Mouse (Mus musculus): ENCODE data around the gene Sugt1. TPM values are rescaled to one million over a fixed set of nuclear protein-coding genes. Genes with fewer than 3 reads are reported as not detected.
A peak's percentile ranks its signal among the peaks of the same experiment; 100 is the strongest.

Gene Sugt1
- polyA plus RNA-seq, 1 experiment from 2014 or later, result 98.9 TPM

DNA sequence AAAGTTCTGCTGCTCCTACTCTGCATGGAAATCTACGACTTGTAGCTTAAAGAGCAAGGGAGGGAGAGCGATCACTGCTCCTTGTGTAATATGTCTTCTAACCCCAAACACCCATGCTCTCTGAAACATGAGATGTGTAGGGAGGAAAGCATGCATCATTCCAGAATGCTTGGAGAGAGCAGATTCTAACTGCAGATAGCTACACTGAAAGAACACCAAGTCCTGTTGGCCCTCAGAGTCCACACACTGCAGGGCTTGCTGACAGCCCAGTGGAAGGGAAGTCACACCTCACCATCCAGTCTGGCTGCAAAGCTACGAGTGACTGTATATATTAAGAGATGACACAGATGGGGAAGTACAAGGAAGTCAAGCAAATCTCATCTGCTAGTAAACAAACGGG lies 65.2 kb downstream of the Sugt1 start:
- Histone ChIP-seq H3K9me3 (replicated peaks) (no peaks in the 10 kb centered on the region), H3K27ac (ENCODE audit: poor library complexity, severe bottlenecking) (no peak overlapping the region), H3K36me3 (no peaks in the 10 kb centered on the region), H3K4me3 (no peak overlapping the region), H3K4me2 (no peak overlapping the region), H3K9ac (no peak overlapping the region), H3K27me3 (replicated peaks) (no peaks in the 10 kb centered on the region), H3K4me1 (replicated peaks) (no peaks in the 10 kb centered on the region)
- WGBS, result 62% methylated on average over 4 of the region's 4 CpGs
- no peak for ATAC-seq (ENCODE audit: insufficient number of reproducible peaks, low FRiP score)

DNA sequence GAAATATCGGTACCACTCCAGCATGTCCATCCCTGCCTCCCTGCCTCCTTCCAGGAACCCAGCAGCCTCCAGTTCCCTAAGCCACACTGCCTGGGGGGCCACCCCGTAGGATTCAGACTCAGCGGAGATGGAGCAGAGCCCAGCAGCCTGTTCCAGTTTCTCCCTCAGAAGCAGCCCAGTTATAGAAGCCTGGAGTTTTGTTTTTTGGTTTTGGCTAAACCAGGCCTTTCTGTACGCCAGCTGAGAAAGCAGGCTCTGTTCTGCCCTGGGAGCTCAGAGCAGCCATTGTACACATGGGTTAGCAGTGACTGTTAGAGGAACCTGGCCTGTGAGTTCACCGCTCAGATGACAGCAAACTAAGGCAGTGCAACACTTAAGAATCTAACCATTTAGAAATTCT lies 70.8 kb downstream of the Sugt1 start:
- 66% methylated on average over 5 of the region's 5 CpGs for WGBS
- Histone ChIP-seq H3K9ac (no peak overlapping the region), H3K4me3 (no peak overlapping the region), H3K27me3 (replicated peaks) (peaks cover 16% of the 10 kb centered on the region), H3K36me3 (no peaks in the 10 kb centered on the region), H3K4me2 (no peak overlapping the region), H3K9me3 (replicated peaks) (no peaks in the 10 kb centered on the region), H3K4me1 (replicated peaks) (peaks cover 4% of the 10 kb centered on the region), H3K27ac (ENCODE audit: poor library complexity, severe bottlenecking) (no peak overlapping the region)
- ATAC-seq (ENCODE audit: insufficient number of reproducible peaks, low FRiP score), result no peak

DNA sequence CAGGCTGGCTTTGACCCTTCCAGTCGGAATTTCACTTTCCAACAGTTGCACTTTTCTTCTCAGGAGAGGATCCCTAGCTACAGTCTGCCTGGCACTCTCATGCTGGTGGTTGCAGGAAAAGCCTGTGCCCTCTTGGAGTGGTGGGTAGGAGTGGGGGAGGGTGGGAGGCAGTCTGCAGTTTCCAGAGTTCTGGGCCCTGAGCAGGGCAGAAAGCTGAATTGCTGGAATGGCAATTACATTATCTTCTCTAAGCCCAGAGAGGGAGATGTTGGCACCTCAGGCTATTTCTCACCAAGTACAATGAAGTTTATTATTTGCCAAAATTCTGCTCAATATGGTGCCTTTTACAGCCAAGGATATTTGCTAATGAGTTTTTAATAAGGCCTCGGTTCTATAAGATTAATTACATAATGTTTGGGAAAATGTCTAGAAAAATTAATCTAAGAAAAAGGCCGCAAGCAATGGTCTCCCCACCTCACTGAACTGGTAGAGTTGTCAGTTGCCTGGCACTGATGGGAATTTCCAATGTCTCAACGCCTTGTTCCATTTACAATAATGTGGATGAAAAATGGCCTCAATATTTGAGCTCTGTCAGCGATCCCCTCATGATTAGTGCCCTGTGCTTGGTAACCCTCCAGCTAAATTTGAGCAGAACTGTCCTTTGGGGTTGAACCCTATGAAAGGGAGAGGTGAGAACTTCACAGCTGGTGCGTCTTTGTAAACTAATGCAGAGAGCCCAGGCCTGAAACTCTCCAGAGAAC lies 71.4 kb downstream of the Sugt1 start:
- H3K4me3 ChIP-seq, result no peak overlapping the region
- 71% methylated on average over 6 of the region's 6 CpGs for WGBS
- no peak for ATAC-seq (ENCODE audit: insufficient number of reproducible peaks, low FRiP score)
- no peaks in the 10 kb centered on the region for H3K36me3 ChIP-seq
- H3K27ac ChIP-seq (ENCODE audit: poor library complexity, severe bottlenecking), result no peak overlapping the region
- H3K27me3 ChIP-seq (replicated peaks), result peaks cover 16% of the 10 kb centered on the region
- no peak overlapping the region for H3K4me2 ChIP-seq
- H3K4me1 ChIP-seq (replicated peaks), result peaks cover 4% of the 10 kb centered on the region
- no peak overlapping the region for H3K9ac ChIP-seq
- no peaks in the 10 kb centered on the region for H3K9me3 ChIP-seq (replicated peaks)

DNA sequence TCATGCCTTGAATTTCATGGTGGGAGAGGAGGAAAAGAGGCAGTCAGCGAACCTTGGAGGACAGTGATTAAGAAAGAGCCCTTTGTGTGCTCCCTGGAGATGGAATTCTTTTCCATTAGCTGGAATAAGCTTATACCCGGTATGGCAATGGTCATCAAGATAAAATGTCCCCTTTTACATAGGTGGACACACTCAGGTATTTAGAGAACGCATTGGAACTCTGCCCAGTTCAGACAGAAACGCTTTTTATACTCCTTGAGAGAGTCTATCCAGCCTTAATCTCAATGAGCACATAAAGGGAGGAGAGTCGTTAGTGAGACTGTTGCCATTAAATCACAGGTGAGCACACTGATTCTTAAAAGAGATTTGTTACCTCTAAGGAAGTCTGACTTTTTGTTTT lies 73.0 kb downstream of the Sugt1 start:
- no peaks in the 10 kb centered on the region for H3K36me3 ChIP-seq
- no peak overlapping the region for H3K4me2 ChIP-seq
- ATAC-seq (ENCODE audit: insufficient number of reproducible peaks, low FRiP score), result no peak
- peaks cover 4% of the 10 kb centered on the region for H3K4me1 ChIP-seq (replicated peaks)
- H3K27me3 ChIP-seq (replicated peaks), result peaks cover 16% of the 10 kb centered on the region
- H3K4me3 ChIP-seq, result no peak overlapping the region
- WGBS, result 50% methylated on average over 5 of the region's 5 CpGs
- no peak overlapping the region for H3K27ac ChIP-seq (ENCODE audit: poor library complexity, severe bottlenecking)
- H3K9me3 ChIP-seq (replicated peaks), result no peaks in the 10 kb centered on the region
- H3K9ac ChIP-seq, result no peak overlapping the region

DNA sequence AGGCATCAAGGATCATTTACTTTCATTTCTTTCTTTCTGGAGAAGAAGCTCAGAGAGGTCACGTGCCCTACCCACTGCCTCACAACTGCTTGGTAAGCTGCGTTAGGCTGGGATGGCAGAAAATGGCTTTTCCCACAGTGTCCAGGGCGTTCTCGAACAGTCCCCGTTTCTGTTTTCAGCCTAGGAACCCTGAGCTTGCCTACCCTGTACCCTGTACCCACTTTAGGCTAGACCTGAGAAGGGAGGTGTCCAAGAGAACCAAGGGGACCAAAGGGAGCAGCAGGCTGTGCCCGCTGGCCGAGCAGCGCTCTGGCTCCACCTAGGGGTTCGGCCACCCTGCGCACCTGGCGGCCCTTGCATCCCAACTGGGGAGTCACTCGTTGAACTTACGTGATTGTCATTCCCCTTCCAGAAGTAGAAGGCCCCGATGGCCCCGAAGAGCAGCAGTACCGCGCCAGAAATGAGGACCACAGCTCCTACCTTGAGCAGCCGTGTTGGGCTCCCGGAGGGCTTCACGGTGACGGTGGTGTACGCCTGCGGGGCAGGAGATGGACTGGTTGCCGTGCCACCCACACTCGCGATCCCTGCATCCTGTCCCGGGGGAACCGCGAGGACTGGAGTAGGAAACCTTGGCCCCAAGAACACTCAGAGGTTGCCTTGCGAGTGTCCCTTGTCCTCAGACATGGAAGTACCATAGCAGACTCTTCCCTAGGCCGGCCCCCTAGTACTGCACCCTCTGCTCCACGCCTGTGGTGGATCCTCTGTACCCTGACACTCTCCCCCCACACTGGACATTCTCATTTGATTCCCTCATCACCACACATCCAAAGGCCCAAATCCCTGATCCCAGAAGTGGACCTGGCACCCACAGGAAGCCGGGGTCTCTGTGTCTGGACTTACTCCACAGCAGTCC lies 73.8 kb downstream of the Sugt1 start:
- Histone ChIP-seq H3K27ac (ENCODE audit: poor library complexity, severe bottlenecking) (no peak overlapping the region), H3K9ac (no peak overlapping the region)

DNA sequence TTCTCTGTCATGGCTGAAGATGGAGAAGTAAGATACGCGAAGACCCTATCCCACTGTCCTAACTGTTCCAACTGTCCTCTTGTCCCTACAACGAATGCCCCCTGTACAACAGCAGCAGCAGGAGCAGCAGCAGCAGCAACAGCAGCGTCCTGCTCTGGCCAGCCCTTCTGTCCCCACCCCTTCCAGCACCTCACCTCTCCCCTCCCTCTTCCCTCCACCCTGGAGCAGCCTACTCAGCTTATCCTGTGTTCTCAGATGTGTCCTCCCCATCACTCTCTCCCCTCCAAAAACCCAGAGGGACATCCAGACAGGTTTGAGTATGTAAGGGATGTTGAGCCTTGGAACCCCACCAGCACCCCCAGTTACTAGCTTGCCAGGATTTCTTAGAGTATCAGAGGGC lies 74.5 kb downstream of the Sugt1 start, which contains the start of gene Cnmd:
TSS of gene Cnmd (minus strand) at position 170 of the 400 bp plus-strand sequence.
- Histone ChIP-seq H3K4me1 (replicated peaks) (peaks cover 4% of the 10 kb centered on the region), H3K27me3 (replicated peaks) (peaks cover 16% of the 10 kb centered on the region), H3K4me2 (peak within 1 kb of the TSS; percentile 68), H3K36me3 (no peaks in the 10 kb centered on the region), H3K9ac (no peak within 1 kb of the TSS), H3K4me3 (peak within 1 kb of the TSS; percentile 35), H3K27ac (ENCODE audit: poor library complexity, severe bottlenecking) (no peak within 1 kb of the TSS), H3K9me3 (replicated peaks) (no peaks in the 10 kb centered on the region)
- ATAC-seq (ENCODE audit: insufficient number of reproducible peaks, low FRiP score), result 0 out of 2 replicates have a peak, but pooled peaks have one; percentile 6
- 52% methylated on average over 4 of the region's 4 CpGs for WGBS

More for the DNA sequence above, 73.8 kb downstream of the Sugt1 start:
- 15% methylated on average over 33 of the region's 33 CpGs for WGBS
- Histone ChIP-seq H3K27me3 (replicated peaks) (peaks cover 16% of the 10 kb centered on the region), H3K9me3 (replicated peaks) (no peaks in the 10 kb centered on the region), H3K36me3 (no peaks in the 10 kb centered on the region), H3K4me2 (peak overlapping the region; percentile 68), H3K4me1 (replicated peaks) (peaks cover 4% of the 10 kb centered on the region), H3K4me3 (peak overlapping the region; percentile 35)
- peak; percentile 33; the same call in 1 of the 2 replicates for ATAC-seq (ENCODE audit: insufficient number of reproducible peaks, low FRiP score)

DNA sequence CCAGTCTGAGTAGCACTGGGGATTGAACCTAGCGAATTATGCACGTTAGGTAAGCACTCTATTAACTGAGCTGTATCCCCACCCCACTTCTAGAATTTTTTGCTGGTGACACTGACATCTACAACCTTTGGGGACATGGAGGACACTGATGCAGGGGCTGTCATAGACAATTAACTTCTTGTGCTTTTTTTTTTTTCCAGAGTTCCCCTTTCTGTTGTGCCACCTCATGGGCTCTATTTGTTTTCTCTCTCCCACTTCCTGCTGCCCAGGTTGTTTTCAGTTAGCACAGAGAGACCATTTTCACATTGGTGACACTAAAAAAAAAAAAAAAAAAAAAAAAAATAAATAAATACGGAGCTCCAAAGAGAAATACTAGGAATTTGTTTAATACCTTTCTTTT lies 83.5 kb downstream of the Sugt1 start:
- 82% methylated on average over 3 of the region's 3 CpGs for WGBS
- H3K27ac ChIP-seq (ENCODE audit: poor library complexity, severe bottlenecking), result no peak overlapping the region
- no peak overlapping the region for H3K9ac ChIP-seq
- no peak for ATAC-seq (ENCODE audit: insufficient number of reproducible peaks, low FRiP score)
- peaks cover 7% of the 10 kb centered on the region for H3K4me1 ChIP-seq (replicated peaks)
- H3K4me3 ChIP-seq, result no peak overlapping the region
- no peak overlapping the region for H3K4me2 ChIP-seq
- H3K36me3 ChIP-seq, result no peaks in the 10 kb centered on the region
- H3K9me3 ChIP-seq (replicated peaks), result 0 out of 2 replicates have a peak, but pooled peaks cover 4% of the 10 kb centered on the region
- H3K27me3 ChIP-seq (replicated peaks), result no peaks in the 10 kb centered on the region

DNA sequence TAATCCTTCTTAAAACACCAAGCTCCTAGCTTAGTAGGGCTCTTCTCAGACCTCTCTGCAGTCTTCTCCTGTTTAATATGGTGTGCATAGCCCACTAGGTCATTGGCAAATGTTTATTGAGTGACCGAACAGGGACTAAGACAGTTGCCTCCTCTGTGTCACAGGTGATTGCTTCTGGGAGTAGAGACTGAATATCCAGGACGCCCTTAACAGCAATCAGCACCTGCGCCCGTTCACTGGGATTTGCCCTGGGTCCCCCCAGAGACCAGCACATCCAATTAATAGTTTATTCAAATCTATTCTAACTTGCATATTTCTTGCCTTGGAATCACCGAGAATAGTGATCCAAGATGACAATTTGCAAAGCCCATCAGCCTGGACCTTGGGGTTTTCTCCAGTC lies 85.1 kb downstream of the Sugt1 start:
- H3K9ac ChIP-seq, result no peak overlapping the region
- H3K9me3 ChIP-seq (replicated peaks), result 0 out of 2 replicates have a peak, but pooled peaks cover 4% of the 10 kb centered on the region
- no peak overlapping the region for H3K27ac ChIP-seq (ENCODE audit: poor library complexity, severe bottlenecking)
- no peak overlapping the region for H3K4me3 ChIP-seq
- H3K4me1 ChIP-seq (replicated peaks), result peaks cover 12% of the 10 kb centered on the region
- H3K36me3 ChIP-seq, result no peaks in the 10 kb centered on the region
- H3K4me2 ChIP-seq, result no peak overlapping the region
- ATAC-seq (ENCODE audit: insufficient number of reproducible peaks, low FRiP score), result no peak
- H3K27me3 ChIP-seq (replicated peaks), result no peaks in the 10 kb centered on the region; the same call in 1 of the 2 replicates
- WGBS, result 84% methylated on average over 5 of the region's 5 CpGs

DNA sequence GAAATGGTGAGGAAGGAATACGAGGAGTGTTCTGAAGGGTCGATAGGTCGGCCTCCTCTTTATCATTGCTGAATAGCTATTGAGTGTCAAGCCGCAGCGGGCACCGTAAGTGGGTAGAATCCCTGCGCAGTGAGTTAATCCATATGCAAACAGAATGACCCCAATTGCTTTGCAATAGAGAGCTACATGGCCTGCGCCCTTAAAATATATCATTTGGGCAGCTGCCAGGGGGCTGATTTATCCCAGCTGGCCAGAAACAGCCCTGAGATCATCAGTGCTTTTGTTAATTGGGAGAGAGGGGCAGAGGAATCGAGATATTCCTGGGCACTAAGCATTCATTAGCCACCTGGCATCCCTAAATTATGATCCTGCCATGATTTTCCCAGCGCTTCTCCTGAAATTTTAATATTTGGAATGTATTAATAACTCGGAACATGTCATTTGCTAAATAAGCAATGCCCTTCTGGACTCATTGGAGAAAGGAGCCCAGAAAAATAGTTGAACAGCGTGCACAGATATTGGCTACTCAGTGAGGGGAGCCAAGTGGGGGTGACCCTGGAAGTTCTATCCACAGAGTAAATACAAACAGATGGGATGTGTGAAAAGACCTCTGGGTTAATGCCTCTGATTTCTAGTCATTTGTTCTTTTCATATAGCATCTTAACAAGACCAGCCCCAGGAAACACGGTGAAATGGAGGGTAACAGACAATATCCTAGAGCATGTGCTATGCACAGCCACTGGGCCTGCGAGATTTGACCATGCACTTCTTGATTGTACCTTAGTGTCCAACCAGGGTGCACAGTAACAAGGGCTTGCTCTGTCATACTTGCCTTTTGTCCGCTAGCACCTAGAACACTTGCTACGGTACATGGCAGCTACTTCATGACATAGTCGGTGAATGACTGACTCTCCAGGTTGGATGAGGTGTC lies 85.9 kb downstream of the Sugt1 start:
- no peak overlapping the region for H3K27ac ChIP-seq (ENCODE audit: poor library complexity, severe bottlenecking)
- H3K4me3 ChIP-seq, result no peak overlapping the region
- H3K36me3 ChIP-seq, result no peaks in the 10 kb centered on the region
- peaks cover 12% of the 10 kb centered on the region for H3K4me1 ChIP-seq (replicated peaks)
- H3K9ac ChIP-seq, result no peak overlapping the region
- no peaks in the 10 kb centered on the region; the same call in 1 of the 2 replicates for H3K27me3 ChIP-seq (replicated peaks)
- no peak for ATAC-seq (ENCODE audit: insufficient number of reproducible peaks, low FRiP score)
- H3K4me2 ChIP-seq, result no peak overlapping the region
- H3K9me3 ChIP-seq (replicated peaks), result 0 out of 2 replicates have a peak, but pooled peaks cover 4% of the 10 kb centered on the region
- 74% methylated on average over 17 of the region's 17 CpGs for WGBS

DNA sequence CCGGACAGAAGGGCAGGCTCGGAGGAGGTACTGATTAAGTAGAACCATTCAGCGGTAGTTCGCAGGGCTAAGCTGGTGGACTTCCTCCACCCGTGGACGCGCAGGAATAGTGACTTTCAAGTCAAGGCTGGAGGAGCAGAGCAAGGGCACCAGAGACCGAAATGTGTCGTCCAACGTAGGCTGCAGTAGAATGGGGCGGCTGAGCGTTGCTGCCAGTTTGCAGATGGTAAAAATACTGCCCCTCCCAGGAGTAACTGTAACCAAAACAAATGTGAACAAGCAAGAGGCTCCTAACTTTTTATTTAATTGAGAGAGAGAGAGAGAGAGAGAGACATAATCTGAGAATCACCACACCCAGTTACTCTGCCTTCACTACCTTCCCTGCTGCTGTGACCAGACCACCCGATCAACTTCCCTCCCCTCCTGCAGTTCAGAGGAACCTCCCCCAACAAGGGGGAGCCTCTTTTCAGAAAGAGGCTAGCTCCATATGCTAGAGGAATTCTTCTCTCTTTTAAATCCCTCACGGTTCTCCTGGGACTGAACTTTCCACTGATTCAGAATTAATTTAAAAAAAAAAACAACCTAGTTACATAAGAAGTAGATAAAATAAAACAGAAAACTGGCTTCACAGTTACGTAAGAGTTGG lies 89.7 kb downstream of the Sugt1 start:
- Histone ChIP-seq H3K36me3 (no peaks in the 10 kb centered on the region), H3K27ac (ENCODE audit: poor library complexity, severe bottlenecking) (no peak overlapping the region), H3K9ac (no peak overlapping the region), H3K4me1 (replicated peaks) (peaks cover 12% of the 10 kb centered on the region), H3K4me2 (peak overlapping the region; percentile 33), H3K4me3 (no peak overlapping the region), H3K27me3 (replicated peaks) (no peaks in the 10 kb centered on the region; the same call in 1 of the 2 replicates), H3K9me3 (replicated peaks) (no peaks in the 10 kb centered on the region)
- ATAC-seq (ENCODE audit: insufficient number of reproducible peaks, low FRiP score), result no peak
- 38% methylated on average over 15 of the region's 15 CpGs for WGBS
